Mouse (Mus musculus): ENCODE measurements around the gene Adh1.

GRCm38 (mm10) chr3:138229448-138229847 lies 31.3 kb upstream of the Adh1 start:
- TF ChIP-seq CTCF (IDR thresholded peaks at IDR 0.05; ENCODE audit: extremely low read depth, insufficient read depth, insufficient read length, insufficient replicate concordance) = no peak
- no peak for TF ChIP-seq POLR2A (IDR thresholded peaks at IDR 0.05; ENCODE audit: low read depth, low read length)

All from spleen, adult 2 months (tissue).